Mouse (Mus musculus) intestine, postnatal 0 days (tissue): Measurements from ENCODE around the gene Slc6a19. TPM values are rescaled to one million over a fixed set of nuclear protein-coding genes. Genes with fewer than 3 reads are reported as not detected.

ENCODE experiments used
- ATAC-seq: fragments of 200-750 bp; cut with Nextera tagmentation; 2 replicates; pipeline ENCODE4 v1.8.0; 2017; ENCODE audit warnings: mild to moderate bottlenecking, moderate TSS enrichment, moderate library complexity
- H3K27ac ChIP-seq: fragments of 300-500 bp; sonication (generic); 2 replicates; pipeline ENCODE4 v1.5.1; 2014; ENCODE audit warnings: mild to moderate bottlenecking, low read depth, low read length, moderate library complexity
- H3K27me3 ChIP-seq: fragments of 300-500 bp; sonication (generic); replicated peaks from 2 replicates; pipeline ENCODE4 v1.6.1; 2014; ENCODE audit warnings: low read length, mixed read lengths; ENCODE audit not compliant: control insufficient read depth, insufficient read depth
- H3K36me3 ChIP-seq: fragments of 300-500 bp; sonication (generic); 2 replicates; pipeline ENCODE4 v1.6.1; 2014; ENCODE audit warnings: mild to moderate bottlenecking, moderate library complexity; ENCODE audit not compliant: control insufficient read depth, insufficient read depth
- H3K4me1 ChIP-seq: fragments of 300-500 bp; sonication (generic); replicated peaks from 2 replicates; pipeline ENCODE4 v1.6.1; 2014; ENCODE audit warnings: antibody characterized with exemption, low read length, mixed read lengths; ENCODE audit not compliant: control insufficient read depth, insufficient read depth
- H3K4me2 ChIP-seq: fragments of 300-500 bp; sonication (generic); replicated peaks from 2 replicates; pipeline ENCODE4 v1.6.1; 2014; ENCODE audit warnings: low read depth, mild to moderate bottlenecking, moderate library complexity
- H3K4me3 ChIP-seq: fragments of 300-500 bp; sonication (generic); 2 replicates; pipeline ENCODE4 v1.5.1; 2014; ENCODE audit warnings: low read depth, low read length
- H3K9ac ChIP-seq: fragments of 300-500 bp; sonication (generic); 2 replicates; pipeline ENCODE4 v1.6.1; 2014; ENCODE audit warnings: mild to moderate bottlenecking, low read depth, low read length
- H3K9me3 ChIP-seq: fragments of 300-500 bp; sonication (generic); 2 replicates; pipeline ENCODE4 v1.6.1; 2016; ENCODE audit warnings: mixed run types; ENCODE audit not compliant: control insufficient read depth
- CTCF ChIP-seq: sonication (generic); IDR thresholded peaks from 2 replicates; pipeline ENCODE4 v1.5.1; 2016; ENCODE audit warnings: low read depth, mild to moderate bottlenecking, control low read depth, antibody characterized with exemption, moderate library complexity
- WGBS: fragments of 180-500 bp; shearing (Covaris S2); extraction: QIAGEN DNeasy Blood & Tissue Kit; methylation state at CpG from one replicate; pipeline ENCODE4 v1.1.7; 2014; 5-methylcytosine and 5-hydroxymethylcytosine counted together
- polyA plus RNA-seq: library from polyadenylated mRNA; unstranded; fragments of >200 nt; fragmentation: Nextera tagmentation; extraction: Ambion mirVana; gene quantifications from 2 replicates; pipeline ENCODE4 v1.2.1, GENCODE M21; 2015

The Slc6a19 gene
- polyA plus RNA-seq, 1 experiment from 2014 or later, result 110 TPM

- H3K9me3 ChIP-seq, result no peaks in the 10 kb centered on the region
- no peak for TF ChIP-seq CTCF
- H3K4me2 ChIP-seq, result no peak overlapping the region
- ATAC-seq, result no peak
- WGBS, result 82% methylated on average over 6 of the region's 6 CpGs
- peaks cover 55% of the 10 kb centered on the region for H3K36me3 ChIP-seq
- no peak overlapping the region for H3K27ac ChIP-seq
- no peaks in the 10 kb centered on the region for H3K4me1 ChIP-seq
- no peaks in the 10 kb centered on the region for H3K27me3 ChIP-seq
- H3K4me3 ChIP-seq, result no peak overlapping the region
- H3K9ac ChIP-seq, result no peak overlapping the region
Measured at GRCm38 (mm10) chr13:73685502-73685901, 19.2 kb downstream of the Slc6a19 start.

GRCm38 (mm10) chr13:73684412-73684811, 20.3 kb downstream of the Slc6a19 start:
- 73% methylated on average over 1 of the region's 1 CpGs for WGBS
- no peaks in the 10 kb centered on the region for H3K9me3 ChIP-seq
- ATAC-seq, result no peak
- no peak overlapping the region for H3K4me2 ChIP-seq
- H3K27ac ChIP-seq, result no peak overlapping the region
- no peak overlapping the region for H3K4me3 ChIP-seq
- H3K9ac ChIP-seq, result no peak overlapping the region
- H3K27me3 ChIP-seq, result no peaks in the 10 kb centered on the region
- no peaks in the 10 kb centered on the region for H3K4me1 ChIP-seq
- no peak for TF ChIP-seq CTCF
- H3K36me3 ChIP-seq, result peaks cover 47% of the 10 kb centered on the region

- H3K27ac ChIP-seq, result no peak overlapping the region
- H3K9me3 ChIP-seq, result no peaks in the 10 kb centered on the region
- peaks cover 41% of the 10 kb centered on the region for H3K36me3 ChIP-seq
- H3K4me2 ChIP-seq, result no peak overlapping the region
- H3K4me1 ChIP-seq, result no peaks in the 10 kb centered on the region
- no peak for ATAC-seq
- H3K27me3 ChIP-seq, result no peaks in the 10 kb centered on the region
- no peak overlapping the region for H3K4me3 ChIP-seq
- 86% methylated on average over 11 of the region's 11 CpGs for WGBS
- no peak overlapping the region for H3K9ac ChIP-seq
- TF ChIP-seq CTCF, result no peak
Measured at GRCm38 (mm10) chr13:73683682-73684081, 21.0 kb downstream of the Slc6a19 start.

GRCm38 (mm10) chr13:73682226-73682625, 22.4 kb downstream of the Slc6a19 start:
- peak overlapping the region; percentile 66; the same call in 1 of the 2 replicates for H3K27ac ChIP-seq
- H3K4me3 ChIP-seq, result no peak overlapping the region
- WGBS, result 80% methylated on average over 2 of the region's 2 CpGs
- peaks cover 29% of the 10 kb centered on the region for H3K36me3 ChIP-seq
- no peaks in the 10 kb centered on the region for H3K9me3 ChIP-seq
- H3K4me1 ChIP-seq, result no peaks in the 10 kb centered on the region
- ATAC-seq, result peak; percentile 18; the same call in 1 of the 2 replicates
- no peak overlapping the region for H3K4me2 ChIP-seq
- H3K27me3 ChIP-seq, result no peaks in the 10 kb centered on the region
- H3K9ac ChIP-seq, result no peak overlapping the region
- TF ChIP-seq CTCF, result no peak

GRCm38 (mm10) chr13:73680394-73680793, 24.3 kb downstream of the Slc6a19 start:
- Histone ChIP-seq H3K27ac (peak overlapping the region; percentile 46), H3K4me2 (no peak overlapping the region), H3K27me3 (no peaks in the 10 kb centered on the region), H3K4me3 (no peak overlapping the region), H3K4me1 (no peaks in the 10 kb centered on the region), H3K9ac (no peak overlapping the region), H3K9me3 (no peaks in the 10 kb centered on the region), H3K36me3 (peaks cover 20% of the 10 kb centered on the region)
- peak; percentile 50; the same call in 1 of the 2 replicates for ATAC-seq
- TF ChIP-seq CTCF, result no peak
- 9% methylated on average over 1 of the region's 1 CpGs for WGBS

- Histone ChIP-seq H3K9ac (no peak overlapping the region), H3K27ac (no peak overlapping the region), H3K9me3 (no peaks in the 10 kb centered on the region), H3K4me1 (no peaks in the 10 kb centered on the region), H3K36me3 (peaks cover 20% of the 10 kb centered on the region), H3K27me3 (no peaks in the 10 kb centered on the region), H3K4me2 (no peak overlapping the region), H3K4me3 (no peak overlapping the region)
- no peak for TF ChIP-seq CTCF
- 65% methylated on average over 2 of the region's 2 CpGs for WGBS
- no peak for ATAC-seq
Measured at GRCm38 (mm10) chr13:73679311-73679710, 25.4 kb downstream of the Slc6a19 start.

- no peak within 1 kb of the TSS for H3K9ac ChIP-seq
- 81% methylated on average over 3 of the region's 3 CpGs for WGBS
- no peaks in the 10 kb centered on the region for H3K9me3 ChIP-seq
- no peak within 1 kb of the TSS for H3K4me3 ChIP-seq
- H3K4me2 ChIP-seq, result no peak within 1 kb of the TSS
- H3K27ac ChIP-seq, result no peak within 1 kb of the TSS
- no peak for ATAC-seq
- no peaks in the 10 kb centered on the region for H3K27me3 ChIP-seq
- no peaks in the 10 kb centered on the region for H3K4me1 ChIP-seq
- no peak for TF ChIP-seq CTCF
- peaks cover 6% of the 10 kb centered on the region for H3K36me3 ChIP-seq
Measured at GRCm38 (mm10) chr13:73677853-73678252, 26.8 kb downstream of the Slc6a19 start, which contains the start of gene Slc6a18. TSS of gene Slc6a18 (minus strand) at chr13:73678023.
